Mouse (Mus musculus): ENCODE measurements around the gene Fam3c.

Fam3c gene

DNA sequence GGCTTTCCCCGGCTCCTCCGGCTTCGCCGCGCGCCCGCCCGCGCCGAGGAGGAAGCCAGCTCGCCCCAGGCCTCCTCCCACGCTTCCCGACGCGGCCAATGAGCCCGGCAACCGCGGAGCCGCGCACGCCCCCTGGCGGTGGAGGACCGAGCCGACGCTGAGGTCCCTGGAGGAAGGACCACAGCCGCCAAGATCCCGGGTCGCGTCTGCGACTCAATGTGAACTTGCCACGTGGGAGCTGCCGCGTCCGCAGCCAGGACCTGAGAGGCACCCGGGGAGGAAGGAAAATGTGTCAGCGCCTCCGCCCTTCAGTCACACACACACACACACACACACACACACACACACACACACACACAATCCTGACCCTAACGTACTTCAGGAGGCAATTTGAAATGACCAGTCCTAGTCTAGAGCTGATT lies at the start of gene Fam3c:
TSS of gene Fam3c (minus strand) at position 158 of the 422 bp plus-strand sequence.
- DNase-seq (ENCODE audit: low read depth in 2 of 2, low spot score in 2 of 2), result peak; percentile 95

DNA sequence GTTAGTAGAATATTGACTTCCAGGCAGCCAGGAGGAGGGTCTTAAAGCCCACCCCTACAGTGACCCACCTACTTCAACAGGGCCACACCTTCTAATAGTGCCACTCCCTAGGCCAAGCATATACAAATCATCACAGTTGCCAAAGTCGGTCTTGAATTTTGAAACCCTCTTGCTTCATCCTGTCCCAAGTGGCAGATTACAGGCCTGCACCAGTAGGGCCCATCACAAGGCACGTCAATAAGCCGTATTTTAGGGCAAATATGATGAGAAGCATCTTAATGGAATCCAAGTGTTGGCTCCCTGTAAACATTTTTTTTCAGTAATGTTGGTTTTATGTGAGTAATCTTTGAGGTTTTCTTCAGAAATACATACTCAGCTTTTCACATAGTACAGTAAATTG lies 49.0 kb upstream of the Fam3c start:
- DNase-seq (ENCODE audit: low read depth in 2 of 2, low spot score in 2 of 2), result no peak

DNA sequence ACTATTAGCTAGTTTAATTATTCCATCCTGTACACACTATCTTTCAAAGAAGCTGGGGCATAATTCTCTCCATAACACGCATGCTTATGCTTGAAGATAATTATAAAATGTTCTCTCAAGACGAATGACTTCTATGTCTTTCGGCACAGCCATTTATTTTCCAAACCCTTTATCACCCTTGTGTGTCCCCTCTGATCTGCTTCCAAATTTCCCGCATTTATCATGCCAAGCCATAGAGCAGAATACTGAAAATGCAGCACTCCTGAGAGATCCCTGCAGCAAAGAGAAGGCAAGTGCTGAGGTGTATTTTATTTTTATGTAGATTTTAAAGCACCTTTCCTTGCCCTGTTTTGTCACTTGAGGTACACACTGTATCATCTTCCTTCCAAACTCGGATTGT lies 47.7 kb upstream of the Fam3c start:
- no peak for DNase-seq (ENCODE audit: low read depth in 2 of 2, low spot score in 2 of 2)

DNA sequence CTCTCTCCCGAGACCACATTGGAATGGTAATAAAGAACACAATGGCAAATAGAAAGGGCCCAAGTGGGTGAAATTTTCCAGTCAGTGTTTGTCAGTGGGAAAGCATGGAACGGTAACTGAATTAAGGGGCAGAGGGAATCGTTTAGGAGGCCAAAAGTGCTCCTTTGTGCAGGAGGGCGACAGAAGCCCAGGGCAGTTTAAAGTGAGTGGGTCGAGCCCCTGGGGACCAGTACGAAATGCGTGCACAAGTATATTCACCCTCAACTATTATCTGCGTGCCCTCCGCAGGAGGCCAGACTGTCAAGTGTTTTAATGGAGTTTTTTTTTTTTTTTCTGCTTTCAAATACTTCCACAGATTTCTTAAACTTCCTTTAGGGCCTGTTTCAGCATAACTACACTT lies 47.3 kb upstream of the Fam3c start:
- DNase-seq (ENCODE audit: low read depth in 2 of 2, low spot score in 2 of 2), result no peak

DNA sequence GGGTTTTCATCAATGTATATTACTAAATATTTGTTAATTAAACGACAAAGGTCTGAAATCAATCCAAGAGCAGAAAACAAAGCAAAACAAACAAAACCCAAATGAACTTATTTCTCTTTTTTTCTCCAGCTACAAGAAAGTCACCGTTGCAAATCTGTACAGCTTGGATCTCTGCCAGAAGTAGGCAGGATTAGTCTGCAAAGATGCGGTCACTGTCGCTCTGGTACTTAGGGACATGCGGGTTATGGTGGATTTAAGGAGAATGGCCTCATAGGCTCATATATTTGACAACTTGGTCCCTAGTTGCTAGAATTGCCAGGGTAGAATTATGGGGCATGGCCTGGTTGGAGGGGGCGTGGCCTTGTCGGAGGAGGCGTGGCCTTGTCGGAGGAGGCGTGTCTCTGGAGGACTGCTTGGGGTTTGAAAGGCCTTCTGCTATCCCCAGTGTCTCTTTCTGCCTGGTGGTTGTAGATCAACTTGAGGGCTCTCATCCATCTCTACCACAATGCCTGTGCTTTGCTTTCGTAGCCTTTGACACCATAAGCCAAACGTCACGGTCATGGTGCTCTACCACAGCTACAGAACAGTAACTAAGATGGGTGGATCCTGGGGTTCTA lies 46.6 kb upstream of the Fam3c start:
- no peak for DNase-seq (ENCODE audit: low read depth in 2 of 2, low spot score in 2 of 2)

DNA sequence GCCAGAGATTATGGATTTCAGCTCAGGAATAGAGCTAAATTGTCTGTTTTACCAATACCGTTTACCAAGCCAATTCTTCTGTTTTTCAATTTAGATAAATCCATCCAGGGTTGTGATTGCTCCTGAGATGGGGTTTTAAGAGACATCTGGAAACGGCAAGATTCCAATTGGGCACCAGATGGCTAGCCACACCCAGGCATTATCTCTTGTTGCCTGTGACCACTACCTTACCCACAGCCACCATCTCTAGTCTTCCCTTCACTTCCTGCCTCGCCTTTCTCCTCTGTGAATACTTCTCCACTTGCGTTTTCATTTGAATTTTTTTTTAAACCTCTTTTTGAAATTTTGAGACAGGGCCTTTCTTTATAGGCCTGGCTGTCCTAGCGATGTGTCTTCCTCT lies 46.0 kb upstream of the Fam3c start:
- DNase-seq (ENCODE audit: low read depth in 2 of 2, low spot score in 2 of 2), result no peak

DNA sequence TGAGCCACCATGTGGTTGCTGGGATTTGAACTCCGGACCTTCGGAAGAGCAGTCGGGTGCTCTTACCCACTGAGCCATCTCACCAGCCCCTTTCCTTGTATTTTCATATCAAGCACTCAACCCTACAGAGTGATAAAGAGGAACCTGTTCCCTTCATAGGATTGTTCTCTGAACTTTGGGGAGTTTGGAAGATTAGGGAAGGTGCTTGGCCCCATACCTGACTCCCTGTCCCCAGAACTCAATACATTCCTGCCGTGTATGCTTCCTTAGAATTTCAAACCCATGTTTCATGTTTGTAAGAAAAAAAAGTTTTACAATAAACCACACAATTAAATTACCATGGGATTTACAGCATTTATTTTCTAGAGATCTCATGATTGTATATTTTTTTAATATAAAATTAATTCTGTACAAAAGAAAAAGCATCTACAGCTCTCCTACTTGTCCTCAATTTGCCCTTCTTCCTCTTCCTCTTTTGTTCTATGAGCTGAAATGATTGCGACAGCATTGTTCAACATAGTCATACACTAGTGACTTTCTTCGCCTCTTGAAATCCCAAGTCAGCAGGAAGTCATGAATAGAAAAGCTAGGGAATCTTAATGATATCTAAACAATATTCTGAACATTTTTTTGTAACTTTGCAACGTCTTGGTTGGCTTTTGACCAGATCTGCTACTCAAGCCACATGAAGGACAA lies 42.2 kb upstream of the Fam3c start:
- DNase-seq (ENCODE audit: low read depth in 2 of 2, low spot score in 2 of 2), result no peak

DNA sequence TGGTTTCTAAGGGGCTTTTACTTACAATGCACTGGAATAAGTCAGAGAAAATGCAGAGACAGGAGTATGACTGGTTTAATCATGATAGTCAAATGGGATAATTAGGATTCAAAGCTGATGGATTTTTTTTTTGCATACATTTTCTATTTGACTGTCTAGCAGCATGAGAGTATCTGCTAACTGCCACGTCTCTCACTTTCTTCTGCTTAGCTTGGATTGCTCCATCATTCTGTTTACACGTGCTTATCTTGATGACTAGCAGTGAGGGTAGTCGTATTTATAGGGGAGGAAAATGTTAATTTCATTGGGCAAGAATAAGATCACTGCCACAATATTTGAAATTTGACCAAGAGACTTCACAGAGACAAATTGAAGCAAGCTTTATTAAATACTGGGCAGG lies 39.2 kb upstream of the Fam3c start:
- no peak for DNase-seq (ENCODE audit: low read depth in 2 of 2, low spot score in 2 of 2)

DNA sequence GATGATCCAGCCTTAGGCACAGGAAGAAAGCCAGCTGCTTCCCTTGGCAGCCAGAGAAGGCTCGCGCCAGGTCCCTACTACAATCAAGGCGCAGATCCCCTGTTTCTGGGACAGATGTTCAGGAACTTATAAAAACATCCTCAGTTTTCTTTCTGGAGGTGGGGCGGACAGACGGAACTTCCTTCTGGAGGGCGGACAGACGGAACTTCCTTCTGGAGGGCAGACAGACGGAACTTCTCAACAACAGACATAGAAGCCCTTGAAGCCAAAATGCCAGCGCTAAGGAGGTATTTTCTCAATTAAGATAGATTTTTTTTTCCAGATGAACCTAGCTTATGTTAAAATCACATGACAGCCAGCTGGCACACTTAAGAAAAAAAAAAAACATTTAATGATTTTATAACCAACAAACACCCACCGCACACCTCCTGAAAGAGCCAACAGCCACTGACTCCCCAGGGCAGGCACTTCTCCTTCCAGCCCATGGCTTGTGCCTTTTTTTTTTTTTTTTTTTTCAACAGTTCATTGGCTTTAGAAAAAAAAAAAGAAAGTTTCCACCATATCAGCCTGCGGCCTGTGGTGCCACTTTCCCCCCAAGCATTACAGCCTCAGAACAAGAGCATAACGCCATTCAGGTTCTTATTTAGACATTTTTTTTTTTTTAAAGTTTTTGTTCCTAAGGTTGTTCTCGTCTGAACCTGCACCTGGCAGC lies 34.8 kb upstream of the Fam3c start:
- DNase-seq (ENCODE audit: low read depth in 2 of 2, low spot score in 2 of 2), result no peak

DNA sequence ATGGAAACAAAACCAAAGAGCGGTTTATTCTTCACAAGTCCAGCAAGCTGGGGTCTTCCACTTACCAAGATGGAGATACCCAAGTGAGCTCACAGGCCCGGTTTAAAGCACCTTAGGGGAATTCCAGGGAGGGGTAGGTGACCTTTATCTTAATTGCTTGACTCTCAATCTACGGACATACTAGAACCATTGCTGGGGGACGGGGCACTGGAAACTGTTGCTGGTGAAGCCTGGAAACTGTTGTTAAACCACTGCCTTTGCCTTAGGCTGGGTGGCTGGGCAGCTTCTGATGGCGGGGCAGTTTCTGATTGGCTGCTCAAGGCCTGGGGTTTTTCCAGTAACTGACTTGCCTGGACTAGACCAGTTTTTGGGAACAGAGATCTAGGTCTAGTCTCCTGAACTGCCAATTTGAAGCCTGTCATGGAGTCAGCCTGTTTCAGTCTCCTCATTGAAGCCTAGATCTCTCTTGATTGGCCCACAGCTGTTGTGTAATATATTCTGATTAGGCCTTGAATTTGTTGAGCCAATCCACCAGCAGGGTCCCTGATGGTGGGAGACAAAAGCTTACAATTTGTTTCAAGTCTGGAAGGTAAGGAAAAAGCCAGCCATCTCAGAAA lies 29.3 kb upstream of the Fam3c start:
- no peak for DNase-seq (ENCODE audit: low read depth in 2 of 2, low spot score in 2 of 2)

DNA sequence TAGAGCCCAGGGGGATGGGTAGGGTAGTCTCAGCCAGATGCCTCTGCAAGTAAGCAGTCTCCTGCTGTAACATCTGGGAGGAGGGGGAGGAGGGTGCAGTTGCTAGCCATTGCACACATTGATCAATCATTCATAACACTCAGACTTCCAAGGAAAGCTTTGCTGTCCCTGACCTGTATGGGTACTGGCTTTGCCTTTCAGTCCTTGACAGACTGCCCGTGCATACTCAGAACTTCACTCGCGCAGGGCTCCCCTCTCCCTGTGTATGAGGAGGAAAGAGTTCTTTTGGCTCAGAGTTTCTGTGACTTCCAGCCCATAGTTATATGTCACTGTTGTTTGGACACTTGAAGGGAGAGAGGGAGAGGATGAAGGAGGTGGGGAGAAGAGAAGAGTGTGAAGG lies 24.2 kb upstream of the Fam3c start:
- DNase-seq (ENCODE audit: low read depth in 2 of 2, low spot score in 2 of 2), result no peak

DNA sequence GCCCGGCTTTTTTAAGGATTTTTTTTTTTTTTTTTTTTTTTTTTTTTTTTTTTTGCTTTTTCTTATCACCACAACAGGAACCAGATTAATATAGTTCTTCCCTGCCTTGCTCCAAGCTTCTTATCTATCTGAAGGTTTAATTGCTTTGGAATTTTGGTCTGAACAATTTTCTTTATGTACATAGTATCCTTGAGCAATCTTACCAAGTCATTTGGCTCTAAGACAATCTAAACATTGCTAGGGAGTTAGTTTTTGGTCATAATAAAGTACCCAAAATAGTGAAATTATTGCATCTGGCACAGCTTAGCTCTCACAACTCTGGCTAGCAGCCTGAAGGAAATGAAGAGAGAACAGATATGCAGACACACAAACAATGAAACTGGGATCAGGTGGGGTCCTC lies 23.8 kb upstream of the Fam3c start:
- no peak for DNase-seq (ENCODE audit: low read depth in 2 of 2, low spot score in 2 of 2)

DNA sequence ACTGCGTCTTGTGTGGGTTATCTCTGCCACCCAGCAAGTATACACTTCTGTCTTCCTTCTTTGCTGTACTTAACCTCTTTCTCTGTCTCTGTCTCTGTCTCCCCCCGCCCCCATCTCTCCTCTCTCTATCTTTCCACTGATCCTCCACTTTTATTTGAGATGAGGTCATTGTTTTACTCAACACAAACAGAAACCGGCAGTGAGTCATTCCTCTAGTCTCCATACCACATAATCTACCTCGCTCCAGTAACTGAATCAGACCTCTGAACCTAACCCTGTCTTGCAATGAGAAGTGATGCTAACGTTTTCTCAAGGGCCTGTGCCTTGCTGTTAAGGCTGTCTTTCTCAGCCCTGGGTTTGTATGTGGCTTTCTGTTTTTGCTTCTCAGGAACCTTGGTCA lies 22.4 kb upstream of the Fam3c start:
- no peak for DNase-seq (ENCODE audit: low read depth in 2 of 2, low spot score in 2 of 2)

DNA sequence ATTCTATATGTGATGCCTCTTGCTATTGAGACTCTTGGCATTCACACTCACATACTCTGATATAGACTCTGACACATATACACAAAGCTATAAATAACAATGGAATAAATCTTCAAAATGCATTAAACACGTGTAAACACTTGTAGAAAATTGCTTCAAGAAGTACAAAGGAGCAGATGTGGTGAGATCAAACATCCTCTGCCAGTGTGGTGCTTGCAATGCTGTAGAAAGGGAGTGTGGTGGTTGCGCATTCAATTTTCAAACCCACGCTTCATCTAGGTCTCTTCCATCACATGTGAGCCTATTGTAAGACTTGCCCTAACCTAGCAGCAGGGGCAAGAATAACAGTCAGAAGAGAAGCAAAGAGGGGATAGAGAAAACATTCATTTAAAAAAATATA lies 18.7 kb upstream of the Fam3c start:
- peak in 1 of 2 experiments; percentile 8 for DNase-seq (ENCODE audit: low read depth in 2 of 2, low spot score in 2 of 2)

DNA sequence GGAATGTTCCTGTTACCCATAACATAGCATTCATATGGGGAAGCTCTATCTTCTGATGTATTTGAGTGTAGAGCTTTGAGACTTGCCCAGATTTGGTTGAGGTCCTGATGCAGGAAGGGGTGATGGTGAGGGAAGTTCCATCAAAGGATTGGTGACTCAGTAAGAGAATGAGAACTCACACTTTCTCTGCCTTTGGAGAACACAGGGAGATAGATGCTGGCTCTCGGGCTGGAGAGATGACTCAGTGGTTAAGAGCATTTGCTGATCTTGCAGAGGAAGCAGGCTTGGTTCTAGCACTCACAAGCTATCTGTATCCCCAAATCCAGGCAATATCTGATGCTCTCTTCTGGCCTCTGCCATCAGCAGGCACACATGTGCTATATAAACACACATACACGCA lies 17.4 kb upstream of the Fam3c start:
- no peak for DNase-seq (ENCODE audit: low read depth in 2 of 2, low spot score in 2 of 2)

DNA sequence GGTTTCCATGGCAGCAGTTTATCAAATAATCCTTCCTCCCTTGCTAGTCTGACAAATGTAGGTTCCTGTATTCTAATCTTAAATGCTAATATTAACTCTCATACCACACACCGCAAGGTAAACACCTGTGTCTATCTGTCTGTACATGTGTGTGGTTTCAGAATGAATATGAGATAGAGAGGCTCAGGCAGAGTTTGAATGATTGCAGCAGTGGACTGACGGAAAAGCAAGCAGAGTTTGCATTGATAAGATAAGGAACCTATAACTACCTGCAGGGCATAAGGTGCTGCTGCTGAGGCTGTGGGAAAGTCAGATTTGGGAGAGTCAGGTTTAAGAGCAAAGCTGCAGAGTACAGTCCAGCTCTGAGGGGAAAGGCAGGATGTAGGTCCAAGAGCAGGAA lies 10.9 kb upstream of the Fam3c start:
- DNase-seq (ENCODE audit: low read depth in 2 of 2, low spot score in 2 of 2), result no peak

DNA sequence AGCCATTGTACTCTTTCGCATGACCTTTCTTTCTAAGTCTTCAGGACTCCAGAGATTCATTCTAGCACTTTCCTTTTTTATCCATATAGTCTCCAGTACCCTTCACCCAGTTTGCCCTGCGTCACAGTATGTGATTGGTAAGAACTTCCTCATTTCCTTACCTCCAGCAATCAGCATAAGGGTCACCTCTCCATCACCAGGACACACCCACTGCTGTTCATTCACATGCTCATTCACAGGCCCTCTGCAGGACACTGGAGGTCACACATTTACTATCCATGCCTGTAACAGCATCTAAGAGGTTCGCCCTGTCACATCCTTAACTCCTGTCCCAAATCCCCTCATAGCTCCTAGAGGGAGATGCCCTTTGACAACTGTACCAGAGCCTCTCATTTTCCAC lies 7.5 kb upstream of the Fam3c start:
- DNase-seq (ENCODE audit: low read depth in 2 of 2, low spot score in 2 of 2), result no peak

DNA sequence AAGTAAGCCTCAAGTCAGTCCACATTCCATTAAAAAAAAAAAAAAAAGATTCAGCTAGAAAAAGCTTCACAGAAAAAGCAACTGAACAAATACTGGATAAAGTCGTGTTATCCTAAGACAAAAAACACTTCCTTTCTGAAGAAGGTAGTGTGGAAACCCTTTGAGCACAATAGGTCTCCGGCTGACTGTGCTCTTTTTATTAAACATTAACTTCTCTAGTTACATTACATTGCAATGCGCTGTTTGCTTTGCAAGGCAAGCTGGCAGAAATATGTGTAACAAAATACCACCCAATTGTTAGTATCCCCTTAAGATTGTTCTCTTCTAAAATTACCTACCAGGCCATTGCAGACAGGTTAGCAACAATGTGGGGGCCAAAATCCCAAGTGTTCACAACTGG lies 5.9 kb upstream of the Fam3c start:
- DNase-seq (ENCODE audit: low read depth in 2 of 2, low spot score in 2 of 2), result no peak

DNA sequence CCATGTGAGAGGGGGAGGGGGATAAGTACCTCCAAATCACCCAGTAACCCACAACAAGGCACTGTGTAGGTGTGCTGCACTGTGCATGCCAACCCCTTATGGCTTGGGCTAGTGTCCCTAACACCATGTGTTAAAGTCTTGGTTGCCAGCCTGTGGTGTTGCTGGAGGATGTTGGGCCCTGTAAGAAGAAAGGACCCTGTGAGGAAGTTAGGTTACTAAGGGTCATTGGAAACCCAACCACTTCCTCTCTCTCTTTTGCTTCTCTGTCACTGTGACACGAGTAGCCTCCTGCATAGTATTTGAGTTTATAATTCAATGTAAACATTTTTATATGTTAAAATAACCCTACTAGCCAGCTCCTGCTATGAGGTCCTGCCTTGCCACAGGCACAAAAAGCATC lies 3.0 kb upstream of the Fam3c start:
- DNase-seq (ENCODE audit: low read depth in 2 of 2, low spot score in 2 of 2), result no peak

DNA sequence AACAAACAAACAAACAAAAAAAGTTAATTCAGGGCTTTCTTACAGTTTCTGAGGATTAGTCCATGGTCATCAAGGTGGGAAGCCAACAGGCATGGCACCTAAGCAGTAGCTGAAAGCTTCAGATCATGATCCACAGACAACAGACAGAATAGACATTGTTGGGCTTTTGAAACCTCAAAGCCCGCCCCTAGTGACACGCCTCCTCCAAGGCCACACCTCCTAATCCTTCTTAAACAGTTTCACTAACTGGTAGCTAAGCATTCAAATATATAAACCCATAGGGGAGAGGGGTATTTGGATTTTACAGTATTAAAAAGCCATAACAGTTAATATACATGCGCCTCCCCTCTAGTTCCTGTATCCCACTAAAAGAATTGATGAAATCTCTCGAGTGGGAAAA lies 1.3 kb upstream of the Fam3c start:
- no peak for DNase-seq (ENCODE audit: low read depth in 2 of 2, low spot score in 2 of 2)

DNA sequence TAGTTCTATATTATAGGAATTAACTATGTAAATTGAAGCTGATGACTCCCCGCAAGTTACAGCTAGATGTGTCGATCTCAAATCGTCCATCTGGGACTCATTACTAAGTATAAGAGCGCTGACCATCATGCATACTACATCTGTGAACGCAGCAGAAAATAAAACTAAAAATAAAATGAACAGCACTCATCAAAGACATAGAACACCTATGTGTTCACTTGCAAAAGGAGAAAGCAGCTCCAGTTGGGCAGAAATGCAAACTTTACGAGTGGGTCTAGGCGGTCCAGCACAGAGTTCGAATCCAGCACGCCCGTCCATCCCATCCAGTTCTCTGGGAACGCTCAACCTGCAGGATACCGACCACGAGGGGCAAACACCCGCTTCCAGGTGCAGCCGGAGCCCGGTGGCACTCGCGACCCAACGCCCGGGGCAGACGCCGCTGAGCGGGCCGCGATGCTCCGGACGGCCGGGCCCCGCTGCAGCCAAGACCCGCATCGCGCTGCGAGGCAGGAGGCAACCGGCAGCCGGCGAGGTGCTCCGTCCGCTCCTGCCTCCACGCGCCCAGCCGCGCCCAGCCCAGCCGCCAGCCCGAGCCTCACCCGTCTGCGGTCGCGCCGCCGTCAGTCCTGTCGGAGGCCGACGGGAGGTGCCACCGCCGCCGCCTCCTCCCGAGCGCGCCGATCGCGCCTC lies 502 bp downstream of the Fam3c start:
- DNase-seq (ENCODE audit: low read depth in 2 of 2, low spot score in 2 of 2), result no peak

DNA sequence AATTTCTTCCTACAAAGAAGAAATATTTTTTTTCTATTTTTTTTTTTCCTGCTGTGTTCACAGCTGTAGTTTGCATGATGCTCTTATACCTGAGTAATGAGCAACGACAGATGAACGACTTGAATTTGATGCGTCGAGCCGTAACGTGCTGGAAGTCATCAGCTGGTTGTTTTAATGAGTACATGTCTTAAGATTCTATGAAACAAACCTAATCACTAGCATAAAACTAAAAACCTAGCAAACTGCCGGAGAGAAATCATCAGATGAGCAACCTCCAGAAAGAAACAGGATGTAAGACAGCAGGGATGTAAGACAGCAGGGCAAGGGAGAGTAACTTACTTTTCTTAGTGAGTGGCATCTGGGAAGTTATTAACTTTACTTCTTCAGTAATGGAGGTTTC lies 1.4 kb downstream of the Fam3c start:
- DNase-seq (ENCODE audit: low read depth in 2 of 2, low spot score in 2 of 2), result no peak
